Mouse (Mus musculus) megakaryocyte, embryonic 14.5 days (primary cell): Measurements from ENCODE around the gene Adam25. TPM values are rescaled to one million over a fixed set of nuclear protein-coding genes. Genes with fewer than 3 reads are reported as not detected.
"Not testable (repeated sequence)": the region's sequence is repeated elsewhere in the genome, so short reads cannot be mapped to it uniquely, and the experiment has no call there.

ENCODE experiments used
- H3K27me3 ChIP-seq: replicated peaks from 2 replicates; pipeline ENCODE3; 2012; ENCODE audit warnings: inconsistent platforms
- H3K36me3 ChIP-seq: replicated peaks from 2 replicates; pipeline ENCODE3; 2012; ENCODE audit warnings: low read length, inconsistent platforms, mixed read lengths
- H3K4me1 ChIP-seq: 2 replicates; pipeline ENCODE4 v1.6.1; 2012; ENCODE audit warnings: inconsistent platforms
- H3K4me3 ChIP-seq: replicated peaks from 2 replicates; pipeline ENCODE3; 2012; ENCODE audit warnings: moderate library complexity, mild to moderate bottlenecking, inconsistent platforms
- H3K9me3 ChIP-seq: 2 replicates; pipeline ENCODE4 v1.6.1; 2012; ENCODE audit warnings: inconsistent platforms
- FLI1 ChIP-seq: IDR thresholded peaks from 2 replicates; pipeline ENCODE4 v1.6.1; 2012; ENCODE audit warnings: low read length, inconsistent platforms, mixed read lengths
- GATA1 ChIP-seq: IDR thresholded peaks from 3 replicates; pipeline ENCODE4 v1.6.1; 2012; ENCODE audit warnings: mixed read lengths, low read length, inconsistent platforms, borderline replicate concordance
- polyA plus RNA-seq: library from polyadenylated mRNA; stranded (reverse); fragments of >175 nt; gene quantifications from 2 replicates; pipeline ENCODE4 v1.2.3, GENCODE M21; 2012; ENCODE audit warnings: low replicate concordance; ENCODE audit not compliant: insufficient read depth

The Adam25 gene
- polyA plus RNA-seq = not detected in 2 replicates

DNA sequence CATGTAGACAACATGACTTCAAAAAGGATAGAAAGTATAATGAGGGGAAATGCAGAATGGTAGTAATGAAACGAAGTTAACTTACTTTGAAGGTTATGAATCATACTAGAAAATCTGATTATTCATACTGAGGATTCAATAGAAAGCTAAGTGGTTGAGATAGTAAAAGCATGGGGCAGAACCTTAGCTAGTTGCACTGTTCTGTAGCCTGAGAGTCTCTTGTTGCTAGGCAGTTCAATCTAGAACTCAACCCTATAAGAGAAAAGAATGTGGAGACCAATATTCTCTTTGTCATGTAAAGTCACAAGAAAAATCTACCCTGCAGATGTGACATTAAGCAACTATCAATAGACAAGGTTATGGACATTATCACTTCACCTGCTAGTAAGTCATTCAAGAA lies at the start of gene Adam25:
TSS of gene Adam25 (plus strand) at position 301 of the 400 bp plus-strand sequence.
- not testable (repeated sequence) for H3K36me3 ChIP-seq, H3K27me3 ChIP-seq, H3K4me3 ChIP-seq, H3K9me3 ChIP-seq, H3K4me1 ChIP-seq

DNA sequence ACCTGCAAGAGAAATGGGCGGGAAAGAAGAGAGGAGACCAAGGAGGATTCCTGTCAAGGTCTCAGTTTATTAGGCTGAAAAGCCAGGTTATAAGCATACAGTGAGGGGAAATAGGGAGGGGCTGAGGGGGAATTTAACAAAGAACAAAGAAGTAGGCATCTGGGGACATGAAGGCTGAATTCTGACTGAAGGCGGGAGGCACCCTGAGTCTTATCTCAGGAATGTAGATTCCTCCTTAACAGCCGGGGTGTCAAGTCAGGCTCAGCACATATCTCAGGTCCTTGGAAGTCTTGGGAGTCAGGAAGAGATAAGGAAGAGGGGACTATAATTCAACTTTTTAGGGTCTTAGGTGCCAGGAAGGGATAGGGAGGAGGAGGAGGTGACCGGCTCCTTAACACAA lies 36.6 kb upstream of the Adam25 start:
- not testable (repeated sequence) for H3K4me1 ChIP-seq, H3K27me3 ChIP-seq, H3K4me3 ChIP-seq, H3K9me3 ChIP-seq, H3K36me3 ChIP-seq

GRCm38 (mm10) chr8:40715986-40716385 lies 36.0 kb upstream of the Adam25 start:
- Histone ChIP-seq H3K9me3 (peaks cover 8% of the 10 kb centered on the region), H3K4me1 (no peaks in the 10 kb centered on the region), H3K4me3 (no peak overlapping the region), H3K36me3 (no peaks in the 10 kb centered on the region), H3K27me3 (no peaks in the 10 kb centered on the region)
- TF ChIP-seq GATA1 (no peak), FLI1 (no peak)

DNA sequence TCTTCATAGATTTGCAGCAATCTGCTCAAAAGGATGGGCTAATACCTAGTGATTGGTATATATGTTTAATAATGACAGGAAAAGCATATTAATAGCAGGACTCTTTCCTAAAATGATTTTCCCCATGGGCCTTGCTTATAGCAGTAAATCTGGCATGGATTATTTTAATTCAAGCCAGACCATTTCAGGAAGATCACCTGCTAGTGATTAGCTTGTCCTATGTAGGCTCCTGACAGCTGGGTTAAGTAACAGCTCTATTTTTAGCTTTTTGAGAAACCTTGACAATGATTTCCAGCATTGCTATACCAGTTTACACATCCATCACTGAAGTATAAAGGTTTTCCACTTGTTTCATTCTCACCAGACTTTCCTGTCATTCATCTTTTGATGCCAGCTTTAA lies 31.3 kb downstream of the Adam25 start:
- no peaks in the 10 kb centered on the region for H3K4me1 ChIP-seq
- no peaks in the 10 kb centered on the region for H3K36me3 ChIP-seq
- no peaks in the 10 kb centered on the region for H3K9me3 ChIP-seq
- no peak for TF ChIP-seq FLI1
- no peak for TF ChIP-seq GATA1
- no peak overlapping the region for H3K4me3 ChIP-seq
- H3K27me3 ChIP-seq = no peaks in the 10 kb centered on the region

DNA sequence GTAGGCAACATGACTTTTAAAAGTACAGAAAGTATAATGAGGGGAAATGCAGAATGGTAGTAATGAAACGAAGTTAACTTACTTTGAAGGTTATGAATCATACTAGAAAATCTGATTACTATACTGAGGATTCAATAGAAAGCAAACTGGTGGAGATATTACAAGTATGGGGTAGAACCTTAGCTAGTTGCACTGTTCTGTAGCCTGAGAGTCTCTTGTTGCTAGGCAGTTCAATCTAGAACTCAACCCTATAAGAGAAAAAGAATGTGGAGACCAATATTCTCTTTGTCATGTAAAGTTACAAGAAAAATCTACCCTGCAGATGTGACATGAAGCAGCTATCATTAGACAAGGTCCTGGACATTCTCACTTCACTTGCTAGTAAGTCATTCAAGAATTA lies 41.0 kb downstream of the Adam25 start, which contains the start of gene Adam20:
TSS of gene Adam20 (plus strand) at position 301 of the 400 bp plus-strand sequence.
- H3K9me3 ChIP-seq, H3K4me3 ChIP-seq, H3K36me3 ChIP-seq, H3K27me3 ChIP-seq, H3K4me1 ChIP-seq: not testable (repeated sequence)

GRCm38 (mm10) chr8:40803379-40804079 lies 51.5 kb downstream of the Adam25 start:
- no peaks in the 10 kb centered on the region for H3K36me3 ChIP-seq
- no peaks in the 10 kb centered on the region for H3K27me3 ChIP-seq
- H3K9me3 ChIP-seq = peaks cover 10% of the 10 kb centered on the region; the same call in 1 of the 2 replicates
- TF ChIP-seq FLI1 (no peak), GATA1 (no peak)
- no peaks in the 10 kb centered on the region for H3K4me1 ChIP-seq
- H3K4me3 ChIP-seq = no peak overlapping the region

Other genes starting within 250 kb of the Adam25 start
- gene Adam24, start 77.1 kb upstream of the Adam25 start, polyA plus RNA-seq = not detected in 2 replicates
- gene Adam20, start 41.1 kb downstream of the Adam25 start, polyA plus RNA-seq = not detected in 2 replicates
- gene Adam39, start 70.8 kb downstream of the Adam25 start, polyA plus RNA-seq = not detected in 2 replicates